Mouse (Mus musculus) WW6 (cell line): ENCODE data around the gene Krtcap2.

Experiments
- DNase-seq: peaks from one replicate; pipeline ENCODE4 v3.0.0-alpha.2; 2013; ENCODE audit warnings: low read depth, low spot score

Gene Krtcap2

DNA sequence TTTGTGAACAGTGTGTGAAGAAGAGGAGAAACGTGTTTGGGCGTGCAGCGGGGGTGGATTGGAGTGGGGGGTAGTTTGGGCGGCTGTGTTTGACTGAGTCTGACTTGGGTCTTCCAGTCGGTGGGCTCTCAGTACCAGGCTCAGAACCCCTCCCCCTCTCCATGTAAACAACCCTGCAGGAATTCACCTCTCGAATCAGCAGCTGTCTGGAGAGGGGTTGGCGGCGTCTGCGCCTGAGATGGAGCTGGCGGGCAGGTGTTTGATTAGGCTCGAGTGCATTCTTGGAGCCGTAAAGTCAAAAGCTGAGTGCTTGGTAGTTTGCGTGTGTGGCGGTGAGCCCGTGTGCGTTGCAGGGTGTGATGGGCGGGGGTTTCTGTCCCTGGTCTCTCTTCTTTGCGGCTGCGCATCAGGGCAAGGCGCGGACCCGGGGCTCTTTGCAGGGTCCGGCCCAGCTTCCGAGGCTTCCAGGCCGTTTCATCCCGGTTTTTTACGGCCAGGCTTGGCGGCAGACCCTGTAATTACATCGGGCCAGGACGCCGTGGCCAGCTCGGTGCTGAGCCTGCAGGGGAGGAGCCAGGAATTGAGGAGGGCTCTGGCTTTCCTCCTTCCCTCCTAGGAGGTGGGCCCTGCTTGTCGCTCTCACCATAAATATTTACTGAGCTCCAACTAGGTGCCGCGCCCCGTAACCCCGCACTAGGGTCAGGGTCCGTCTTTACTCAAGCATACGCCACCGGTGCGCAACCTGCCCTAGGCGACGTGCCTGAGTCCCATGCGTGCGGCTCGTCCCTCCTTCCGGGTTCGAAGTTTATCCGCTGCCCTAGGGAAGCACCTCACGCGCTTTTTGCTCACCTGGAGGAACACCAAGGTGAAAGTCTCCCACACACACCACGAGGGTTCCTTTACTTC lies 35.1 kb downstream of the Krtcap2 start, which contains the start of gene Efna1:
Gene Efna1, minus strand, starts transcription at position 537 of the 906 bp plus-strand sequence.
- DNase-seq: no peak

DNA sequence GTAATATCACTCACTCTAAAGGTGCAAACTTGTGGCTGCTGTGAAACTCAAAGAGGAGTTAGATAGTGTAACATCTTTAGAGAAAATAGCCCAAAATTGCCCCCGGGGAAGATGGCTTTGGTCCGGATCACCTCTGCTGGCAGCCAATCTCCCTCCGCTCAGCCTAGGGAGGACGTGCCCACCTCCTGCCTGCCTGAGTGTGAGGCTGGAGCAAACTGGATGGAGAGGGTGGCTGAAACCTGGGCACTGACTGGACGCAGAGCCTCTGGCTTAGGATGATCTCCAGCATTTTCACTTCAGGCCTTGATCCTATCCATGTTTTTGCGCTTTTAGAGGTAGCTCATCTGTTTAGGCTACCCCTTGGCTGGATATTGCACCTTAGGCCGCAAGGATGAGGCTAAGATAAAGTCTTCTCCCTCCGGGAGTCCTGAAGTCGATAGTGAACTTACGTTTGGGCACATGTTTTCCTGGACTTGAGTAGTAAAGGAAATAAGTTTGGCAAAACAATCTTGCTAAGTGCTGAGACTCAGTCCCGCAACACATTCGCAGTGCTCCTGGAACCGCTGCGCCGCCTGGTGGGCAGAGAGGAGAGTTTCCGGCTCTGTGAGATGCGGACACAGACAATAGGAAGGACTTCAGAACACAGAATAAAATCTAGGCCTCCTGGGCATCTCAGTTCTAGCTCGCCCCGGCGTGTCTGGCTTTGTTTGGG lies 36.0 kb downstream of the Krtcap2 start:
- no peak for DNase-seq

DNA sequence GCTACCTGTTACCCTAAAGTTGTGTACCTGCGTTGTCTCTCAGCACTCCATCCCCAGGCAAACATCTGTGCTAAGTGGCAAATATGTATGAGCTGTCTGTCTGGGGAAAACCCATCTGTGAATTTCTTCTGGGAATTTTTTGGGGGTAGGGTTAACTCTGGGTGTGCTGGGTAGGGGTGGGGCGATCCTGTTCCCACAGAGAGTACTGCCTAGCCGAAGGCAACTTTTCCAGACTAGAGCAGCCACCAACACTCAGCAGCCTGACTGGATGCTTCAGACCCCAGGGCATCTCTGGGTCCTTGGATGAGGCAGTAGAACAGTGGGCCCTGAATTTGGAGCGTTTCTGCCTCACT lies 36.5 kb downstream of the Krtcap2 start:
- DNase-seq: no peak

DNA sequence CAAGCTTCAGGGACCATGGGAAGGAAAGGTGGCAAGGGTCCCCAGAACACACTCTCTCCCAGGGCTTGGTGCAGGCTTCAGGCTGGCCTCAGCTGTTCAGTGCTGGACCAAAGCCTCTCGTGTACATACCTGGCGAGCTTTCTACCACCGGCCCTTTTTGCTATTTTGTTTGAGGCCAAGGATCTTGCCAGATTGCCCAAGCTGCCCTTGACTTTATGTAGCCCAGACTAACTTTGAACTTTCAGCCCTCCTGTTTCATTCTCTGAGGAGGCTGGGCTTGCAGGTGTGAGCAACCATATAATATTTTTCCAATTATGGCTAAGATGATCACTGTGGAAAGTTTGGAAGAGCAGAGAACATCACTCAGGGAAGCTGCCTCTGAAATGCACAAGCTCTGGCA lies 38.5 kb downstream of the Krtcap2 start:
- no peak for DNase-seq

DNA sequence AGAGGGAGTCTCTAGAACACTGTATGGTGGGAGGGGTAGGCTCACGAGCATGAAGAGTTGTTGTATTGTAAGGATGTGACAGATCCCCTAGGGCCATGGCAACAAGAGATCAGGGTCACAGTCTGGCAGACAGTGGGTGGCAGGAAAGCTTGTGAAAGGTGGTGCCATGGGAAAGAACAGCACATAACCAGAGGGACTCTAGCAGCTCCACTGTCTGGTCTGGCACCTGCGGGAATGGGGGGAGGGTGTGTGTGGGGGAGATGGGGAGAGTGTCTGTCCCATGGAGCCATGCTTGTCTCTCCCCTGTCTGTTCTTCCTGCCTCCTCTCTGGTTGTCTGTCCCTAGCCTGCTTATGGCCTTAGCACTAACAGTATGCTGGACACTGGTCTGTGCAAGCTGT lies 39.8 kb downstream of the Krtcap2 start:
- DNase-seq: no peak

DNA sequence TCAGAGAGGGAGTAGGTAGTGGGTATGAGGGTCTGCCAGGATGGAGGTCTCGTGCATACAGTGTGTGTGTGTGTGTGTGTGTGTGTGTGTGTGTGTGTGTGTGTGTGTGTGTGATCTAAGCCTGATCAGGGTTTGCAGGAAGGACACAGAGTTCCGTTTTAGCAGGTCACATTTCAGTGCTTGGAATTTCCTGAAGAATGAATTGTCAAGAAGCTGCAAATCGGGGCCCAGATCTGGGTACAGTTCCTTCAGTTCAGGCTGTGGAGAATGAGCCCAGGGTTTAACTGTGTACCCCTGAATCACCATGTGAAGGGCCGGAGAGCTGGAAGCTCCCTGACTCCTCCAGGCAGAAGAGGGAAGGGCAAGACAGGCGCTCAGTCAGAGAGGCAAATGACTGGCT lies 41.5 kb downstream of the Krtcap2 start:
- DNase-seq: no peak

DNA sequence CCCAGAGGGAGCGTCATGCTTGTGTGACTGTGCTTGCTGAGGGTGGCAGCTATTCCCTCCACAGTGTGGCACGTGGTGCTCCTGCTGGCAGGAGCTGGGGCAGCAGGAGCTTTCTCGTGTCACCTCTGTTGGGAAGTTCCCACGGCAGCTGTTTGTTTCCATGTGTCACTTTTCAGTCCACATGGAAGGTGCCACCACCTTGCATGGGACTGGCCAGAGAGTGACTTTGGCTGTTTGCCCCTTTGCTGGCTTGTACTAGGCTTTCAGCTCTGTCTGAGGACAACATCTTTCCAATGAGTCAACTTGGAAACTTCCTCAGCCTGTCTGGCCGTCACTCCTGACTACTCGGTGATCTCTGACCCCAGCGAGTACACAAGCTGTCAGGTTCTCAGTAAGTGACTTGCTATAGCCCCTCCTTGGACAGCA lies 42.8 kb downstream of the Krtcap2 start:
- DNase-seq: no peak

DNA sequence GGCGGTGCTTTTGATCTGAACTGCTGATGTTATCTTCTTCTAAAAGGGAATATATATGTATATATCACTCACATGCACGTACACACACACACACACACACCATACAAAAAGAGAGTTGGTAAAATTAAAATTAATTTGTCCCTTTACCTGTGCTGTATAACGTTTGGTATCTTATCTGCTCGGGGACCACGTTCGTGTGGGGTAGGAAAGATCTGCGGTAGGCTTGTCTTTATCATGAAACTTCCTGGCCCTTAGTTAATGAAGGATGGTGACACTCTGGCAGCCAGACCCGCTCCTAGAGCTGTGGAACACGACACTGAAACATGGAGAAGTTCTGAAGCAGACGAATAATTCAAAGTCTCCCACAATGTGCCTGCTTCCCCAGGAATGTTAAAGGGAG lies 46.1 kb downstream of the Krtcap2 start:
- no peak for DNase-seq

DNA sequence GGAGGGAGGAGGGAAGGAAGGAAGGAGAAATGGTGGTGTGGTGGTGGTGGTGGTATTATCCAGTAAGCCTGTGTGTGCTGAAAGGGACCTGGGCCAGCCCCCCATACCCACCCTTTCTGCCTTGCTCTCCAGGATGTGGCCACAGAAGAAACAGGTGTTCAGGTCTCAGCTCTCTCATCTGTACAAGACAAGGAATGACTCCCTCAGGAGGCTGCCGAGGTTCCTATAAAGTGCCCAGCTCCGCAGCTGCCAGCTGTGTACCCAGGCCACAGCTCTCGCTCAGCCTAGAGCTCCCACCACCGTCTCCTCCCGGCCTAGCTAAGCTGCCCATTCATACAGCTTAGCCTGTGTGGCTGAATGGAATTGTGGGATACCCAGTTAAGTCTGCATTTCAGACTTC lies 46.5 kb downstream of the Krtcap2 start:
- DNase-seq: no peak

DNA sequence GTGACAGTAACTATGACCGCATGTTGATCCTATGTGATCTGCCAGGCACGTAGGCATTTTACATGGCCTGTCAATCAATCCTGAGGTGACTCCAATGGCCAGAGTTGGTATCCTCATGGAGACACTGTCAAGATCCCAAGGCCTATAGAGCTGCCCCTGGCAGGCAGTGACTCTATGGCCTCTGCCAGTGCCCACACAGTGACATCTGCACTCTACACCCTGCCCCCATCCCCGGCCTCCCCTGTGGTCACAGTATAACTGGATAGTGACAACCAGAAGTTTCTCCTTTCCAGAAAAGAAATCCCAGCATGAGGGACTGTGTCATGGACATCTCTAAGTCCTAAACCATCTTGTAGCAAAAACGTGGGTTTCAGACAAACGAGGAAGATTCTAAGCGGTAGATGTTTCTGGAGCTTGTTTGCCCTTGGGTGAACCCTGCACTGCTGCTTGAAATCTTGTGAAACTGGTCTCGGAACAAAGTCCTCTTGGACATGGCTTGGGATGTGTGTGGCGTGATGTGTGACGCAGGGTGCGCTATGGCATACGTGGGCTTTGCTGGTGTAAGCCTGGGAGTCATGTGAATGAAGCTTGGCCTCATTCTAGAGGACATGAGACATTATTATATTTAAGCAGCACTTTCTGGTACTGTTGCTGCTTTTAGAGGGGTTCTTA lies 47.6 kb downstream of the Krtcap2 start:
- DNase-seq: no peak

DNA sequence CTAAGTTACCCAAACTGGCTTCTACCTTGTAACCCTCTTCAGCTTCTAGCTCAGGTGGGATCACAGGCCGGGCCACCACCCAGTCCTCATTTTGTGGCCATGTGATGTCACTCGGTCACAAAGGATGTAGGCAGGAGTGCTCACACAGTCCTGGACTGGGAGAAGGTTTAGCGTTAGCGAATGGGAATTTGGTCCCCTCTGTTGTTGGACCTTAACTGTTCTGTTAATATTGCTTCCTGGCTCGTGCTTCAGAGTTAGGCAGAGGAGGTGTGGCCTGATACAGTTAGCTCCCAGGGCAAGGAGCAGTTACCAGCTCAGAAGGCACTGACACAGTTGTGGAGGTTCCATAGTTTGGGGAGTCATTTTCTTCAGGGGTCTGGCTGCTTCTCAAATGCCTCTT lies 48.4 kb downstream of the Krtcap2 start:
- no peak for DNase-seq

DNA sequence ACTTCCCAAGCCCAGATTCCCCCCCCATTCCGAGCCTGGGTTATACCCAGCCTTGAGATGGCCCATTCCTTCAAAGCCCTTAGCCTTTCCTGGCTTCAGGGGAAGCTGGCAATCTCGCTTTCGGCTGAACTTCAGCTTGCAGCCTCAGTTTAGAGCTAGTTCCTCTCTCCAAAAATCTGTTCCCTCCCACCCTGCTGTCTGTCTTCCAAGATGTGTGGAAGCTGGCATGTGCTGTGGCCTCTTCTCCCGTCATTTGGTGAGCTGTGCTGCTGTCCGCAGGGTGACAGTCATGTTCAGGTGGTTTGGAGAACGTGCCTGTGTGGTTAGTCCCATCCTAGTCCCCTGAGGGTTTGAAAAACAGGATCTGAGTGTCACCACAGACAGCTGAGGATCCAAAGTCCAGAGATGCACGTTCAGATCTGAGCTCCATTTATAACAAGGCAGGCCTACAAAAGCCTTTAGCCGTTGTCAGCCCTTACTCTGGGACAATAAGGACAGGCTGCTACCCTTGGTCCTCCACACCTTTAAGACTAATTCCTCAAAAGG lies 50.0 kb downstream of the Krtcap2 start:
- DNase-seq: no peak

DNA sequence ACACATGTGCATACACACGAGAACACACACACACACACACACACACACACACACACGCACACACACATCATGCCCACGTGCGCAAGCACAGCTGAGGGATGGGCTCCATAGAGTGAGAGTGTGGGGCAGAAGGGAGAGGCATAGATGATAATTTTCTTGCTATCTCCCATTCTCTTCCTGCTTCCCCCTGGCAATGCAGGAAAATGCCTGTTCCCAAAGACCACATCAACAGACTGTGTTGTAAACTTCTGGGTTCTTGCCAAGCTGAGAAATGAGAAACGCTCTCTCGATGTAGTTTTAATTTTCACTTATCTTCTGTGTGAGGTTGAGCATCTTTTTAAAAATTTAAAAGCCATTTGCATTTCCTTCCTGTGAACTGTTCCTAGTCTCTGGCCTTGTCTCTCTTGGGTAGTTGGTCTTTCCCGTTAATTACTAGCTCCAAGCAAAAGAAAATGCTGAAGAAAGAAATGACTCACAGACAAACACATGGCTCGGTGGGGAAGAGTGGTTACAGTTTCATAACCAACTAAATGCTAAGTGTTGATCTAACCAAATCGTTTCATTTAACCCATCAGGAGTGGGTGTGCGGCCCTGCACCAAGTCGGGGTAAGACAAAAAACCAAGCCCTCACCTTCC lies 51.1 kb downstream of the Krtcap2 start:
- DNase-seq: no peak

DNA sequence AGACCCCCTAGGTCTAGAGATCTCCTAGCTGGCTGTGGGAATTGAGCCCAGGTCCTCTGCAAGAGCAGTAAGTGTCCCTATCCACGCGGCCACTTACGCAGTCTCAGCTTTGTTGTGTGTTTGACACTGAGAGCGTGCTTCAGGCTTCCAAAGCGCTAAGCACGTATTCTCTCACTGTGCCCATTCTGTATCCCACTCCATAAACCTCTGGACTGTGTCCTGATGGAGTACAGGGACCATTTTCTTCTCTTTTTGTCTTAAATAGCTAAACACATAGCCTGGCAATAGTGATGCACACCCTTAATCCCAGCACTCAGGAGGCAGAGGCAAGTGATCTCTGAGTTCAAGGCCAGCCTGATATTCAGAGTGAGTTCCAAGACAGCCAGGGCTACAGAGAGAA lies 53.1 kb downstream of the Krtcap2 start:
- no peak for DNase-seq

DNA sequence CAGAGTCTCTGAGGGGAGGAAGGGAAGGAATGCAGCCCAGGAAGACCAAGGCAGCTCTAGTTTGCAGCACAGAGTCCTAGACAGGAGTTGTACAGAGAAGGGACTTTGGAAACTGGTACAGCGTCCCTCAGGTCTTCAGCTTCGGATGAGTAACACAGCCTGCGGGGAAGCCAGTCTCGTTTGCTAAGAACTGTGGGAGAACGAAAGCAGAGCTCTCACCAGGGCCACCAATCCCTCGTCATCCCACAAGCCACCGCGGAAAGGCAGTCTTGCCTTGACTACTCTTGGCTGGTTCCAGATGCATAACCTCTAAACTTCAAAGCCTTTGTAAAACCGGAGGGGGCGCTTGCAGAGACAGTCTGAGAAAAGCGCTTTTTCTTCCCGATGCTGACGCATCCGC lies 53.7 kb downstream of the Krtcap2 start:
- no peak for DNase-seq
